Mouse (Mus musculus) liver, postnatal 0 days (tissue): ENCODE data around the gene Slc25a17.

ENCODE experiments used
- CTCF ChIP-seq: sonication (generic); IDR thresholded peaks from 2 replicates; pipeline ENCODE4 v1.5.1; 2016; ENCODE audit warnings: antibody characterized with exemption, low read depth
- EP300 ChIP-seq: IDR thresholded peaks from 2 replicates; pipeline ENCODE4 v1.6.1; 2016; ENCODE audit warnings: antibody characterized with exemption, low read depth, mild to moderate bottlenecking

GRCm38 (mm10) chr15:81300520-81301069, 60.0 kb downstream of the Slc25a17 start:
- TF ChIP-seq CTCF (no peak), EP300 (no peak)
